Mouse (Mus musculus) retina, adult 2 months (tissue): ENCODE results near the gene Pbdc1.
"Not testable (repeated sequence)": the region's sequence is repeated elsewhere in the genome, so short reads cannot be mapped to it uniquely, and the experiment has no call there.

Experiments used
- DNase-seq: peaks from one replicate; pipeline ENCODE4 v3.0.0-alpha.2; 2012; ENCODE audit warnings: low read depth, low spot score

Gene Pbdc1

DNA sequence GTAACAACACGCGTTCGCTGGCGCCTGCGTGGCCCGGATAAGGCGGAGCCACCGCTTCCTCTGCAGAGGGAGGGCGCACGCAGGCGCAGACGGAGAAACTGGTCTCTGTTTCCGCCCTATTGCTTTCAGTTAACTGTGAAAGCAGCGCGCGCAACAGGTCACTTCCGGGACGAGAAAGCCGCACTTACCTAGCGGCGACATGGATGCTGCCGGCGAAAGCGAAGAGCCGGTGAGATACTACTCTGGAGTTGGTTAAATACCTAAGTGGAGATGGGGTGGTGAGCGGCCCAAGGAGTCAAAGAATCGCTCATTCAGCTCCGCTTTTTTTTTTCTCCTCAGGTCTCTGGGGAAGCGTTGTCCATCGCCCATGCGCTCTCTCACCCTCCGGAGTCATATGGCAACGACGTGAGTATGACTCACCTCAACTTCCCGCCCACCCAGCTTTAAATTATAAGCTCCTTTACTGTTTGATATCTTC lies at the start of gene Pbdc1:
Gene Pbdc1 (plus strand): TSS at position 142 of the 478 bp plus-strand sequence.
- DNase-seq = peak; percentile 82

DNA sequence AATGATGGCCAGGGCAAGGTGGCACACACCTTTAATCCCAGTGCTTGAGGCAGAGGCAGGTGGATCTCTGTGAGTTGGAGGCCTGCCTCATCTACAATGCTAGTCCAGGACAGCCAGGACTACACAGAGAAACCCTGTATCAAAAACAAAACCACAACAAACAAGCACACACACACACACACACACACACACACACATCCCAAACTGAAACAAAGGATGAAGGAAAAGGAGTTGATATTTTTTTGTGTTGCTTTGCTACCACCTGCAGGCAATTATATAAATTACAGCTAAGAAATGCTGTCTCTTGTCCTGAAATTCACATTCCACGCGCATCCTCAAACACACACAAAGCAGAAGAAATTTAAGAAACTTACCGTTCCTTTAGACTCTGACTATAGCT lies 41.9 kb upstream of the Pbdc1 start:
- DNase-seq = no peak

DNA sequence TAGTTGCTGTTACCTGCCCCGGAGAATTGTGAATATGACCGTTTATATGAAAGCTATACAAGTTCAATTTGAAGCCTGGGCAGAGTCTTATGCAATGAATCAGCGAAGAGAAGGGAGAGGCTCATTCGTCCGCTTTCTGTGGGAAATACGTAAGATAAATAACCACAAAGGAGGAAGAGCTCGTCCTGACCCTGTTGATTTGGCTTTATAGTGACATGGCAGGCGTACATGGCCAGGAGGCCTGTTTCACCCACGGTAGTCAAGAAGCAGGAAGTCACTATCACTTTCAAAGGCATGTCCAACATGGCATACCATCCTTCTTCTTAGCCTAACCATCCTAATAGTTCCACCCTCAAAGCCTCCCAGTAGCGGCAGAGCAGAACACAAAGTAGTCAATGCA lies 15.3 kb upstream of the Pbdc1 start:
- DNase-seq = no peak

DNA sequence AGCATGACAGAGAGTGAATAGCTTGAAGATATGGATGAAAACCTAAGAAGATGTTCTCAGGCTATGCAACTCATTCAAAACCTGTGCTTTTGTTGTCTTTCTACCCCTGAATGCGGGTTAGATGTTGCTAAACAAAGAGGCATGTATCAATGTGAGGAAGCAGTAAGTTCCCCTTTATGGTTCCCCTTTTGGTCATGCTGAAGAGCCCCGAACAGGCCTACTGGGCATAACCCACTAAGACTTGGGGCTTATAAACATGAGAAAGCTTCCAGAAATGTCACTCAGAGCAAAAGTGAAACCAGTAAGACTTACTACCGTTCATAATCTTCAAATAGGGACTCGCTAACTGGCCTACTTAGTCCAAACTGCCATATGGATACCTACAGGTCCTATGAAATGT lies 14.8 kb upstream of the Pbdc1 start:
- DNase-seq = no peak

DNA sequence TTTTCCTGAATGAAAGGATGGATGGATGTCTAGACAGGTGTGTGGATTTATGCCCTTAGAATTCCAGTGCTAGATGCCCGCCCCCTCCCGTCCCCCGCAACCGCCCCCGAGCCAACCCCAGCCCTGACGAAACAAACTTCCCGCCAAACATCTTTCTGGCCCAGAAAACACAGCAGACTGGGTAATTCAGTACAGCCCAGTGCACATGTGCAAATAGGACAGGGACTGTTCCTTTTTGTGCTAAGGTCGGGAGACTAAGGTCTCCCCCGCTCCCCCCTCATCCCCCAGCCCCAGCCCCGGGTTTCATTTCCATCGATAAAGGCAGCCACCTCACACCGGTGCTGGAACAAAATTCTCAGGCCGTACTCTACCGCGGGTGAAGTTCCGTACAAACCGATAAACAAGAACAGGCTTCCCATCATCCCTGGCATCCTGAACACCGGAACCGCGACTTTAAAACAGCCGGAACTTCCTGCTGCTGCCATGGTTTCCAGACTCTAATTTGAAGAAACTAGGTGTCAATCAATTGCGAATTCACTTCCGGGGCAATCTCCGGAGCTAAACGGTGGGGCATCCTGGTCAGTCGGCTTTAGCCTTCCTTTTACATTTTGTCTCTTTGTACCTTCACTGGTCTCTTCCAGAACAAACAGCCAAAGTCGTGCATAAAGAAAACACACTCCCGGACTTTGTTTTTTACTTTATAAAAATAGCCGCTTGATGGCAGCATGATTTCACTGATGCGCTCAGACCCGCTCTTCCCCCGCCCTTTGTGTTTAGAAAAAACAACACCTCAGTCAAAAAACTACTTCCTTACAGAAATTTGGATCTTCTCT lies 9.7 kb upstream of the Pbdc1 start:
- peak; percentile 87 for DNase-seq

DNA sequence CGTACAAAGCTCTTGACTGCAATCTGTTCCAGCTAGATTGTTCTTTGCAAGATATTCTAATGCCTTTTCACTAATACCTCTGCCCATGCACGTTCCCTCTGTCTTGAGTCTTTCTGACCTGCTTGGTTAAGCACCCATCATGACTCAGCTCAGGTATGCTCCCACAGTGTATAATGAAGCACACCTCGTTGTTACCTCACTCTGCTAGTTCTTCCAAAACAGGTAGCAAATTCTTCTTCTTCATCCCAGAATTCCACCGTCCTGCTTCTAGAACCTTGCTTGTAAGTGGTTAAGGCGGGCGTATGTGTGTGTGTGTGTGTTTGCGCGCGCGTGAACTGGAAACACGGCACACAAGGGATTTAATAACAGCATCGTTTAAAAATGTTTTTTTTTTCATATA lies 405 bp upstream of the Pbdc1 start:
- DNase-seq = peak; percentile 1

DNA sequence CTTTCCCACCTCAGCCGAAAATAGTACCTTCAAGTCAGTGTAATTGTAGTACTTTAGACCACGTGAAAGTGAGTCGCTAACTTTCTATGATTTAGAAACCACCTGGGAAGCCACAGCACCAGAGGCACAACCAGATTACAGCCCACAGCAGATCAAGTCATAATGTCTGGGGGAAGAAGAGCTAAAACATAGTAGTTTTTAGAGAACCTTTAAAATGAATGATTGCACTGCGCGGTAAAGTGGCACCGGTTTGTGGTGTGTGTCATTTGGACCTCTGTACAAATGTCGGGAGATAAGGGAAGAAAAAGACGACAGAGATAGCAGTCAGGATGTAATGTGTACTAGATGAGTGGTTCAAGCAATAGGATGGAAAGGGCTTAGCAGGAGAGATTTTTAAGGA lies 540 bp downstream of the Pbdc1 start:
- DNase-seq = no peak

DNA sequence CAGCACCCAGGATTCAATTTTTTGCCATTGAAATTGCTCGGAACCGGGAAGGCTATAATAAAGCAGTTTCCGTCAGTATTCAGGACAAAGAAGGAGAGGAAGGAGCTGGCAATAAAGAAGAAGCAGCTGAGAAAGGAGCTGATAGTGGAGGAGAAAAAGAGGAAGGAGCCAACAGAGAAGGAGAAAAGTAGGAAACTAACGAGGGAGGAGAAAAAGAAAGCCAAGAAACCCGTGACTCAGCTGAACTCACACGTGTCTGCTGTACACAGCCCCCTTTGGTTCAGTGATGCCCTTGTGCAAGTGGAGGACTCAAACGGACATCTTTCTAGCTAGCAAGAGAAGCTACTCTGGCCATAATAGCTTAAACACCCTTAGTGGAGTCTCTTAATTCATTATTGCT lies 3.5 kb downstream of the Pbdc1 start:
- not testable (repeated sequence) for DNase-seq

DNA sequence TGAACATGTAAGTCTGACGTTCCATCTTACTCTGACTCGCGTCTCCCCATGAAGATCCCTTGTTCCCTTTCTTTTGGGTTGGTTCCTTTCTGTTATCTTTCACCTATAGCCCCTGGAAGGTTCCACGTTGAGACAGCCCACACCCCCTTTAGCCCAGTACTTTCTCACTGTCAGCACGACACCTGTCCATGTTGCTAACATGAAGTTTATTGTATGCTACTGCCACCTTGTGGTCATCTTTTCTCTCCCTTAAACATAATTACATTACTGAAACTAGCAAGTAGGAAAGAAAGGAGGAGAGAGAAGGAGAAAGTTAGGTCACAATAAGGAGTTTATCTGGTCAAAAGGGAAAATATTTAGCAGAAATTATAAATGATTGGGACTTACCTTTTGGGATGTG lies 24.6 kb downstream of the Pbdc1 start:
- no peak for DNase-seq

DNA sequence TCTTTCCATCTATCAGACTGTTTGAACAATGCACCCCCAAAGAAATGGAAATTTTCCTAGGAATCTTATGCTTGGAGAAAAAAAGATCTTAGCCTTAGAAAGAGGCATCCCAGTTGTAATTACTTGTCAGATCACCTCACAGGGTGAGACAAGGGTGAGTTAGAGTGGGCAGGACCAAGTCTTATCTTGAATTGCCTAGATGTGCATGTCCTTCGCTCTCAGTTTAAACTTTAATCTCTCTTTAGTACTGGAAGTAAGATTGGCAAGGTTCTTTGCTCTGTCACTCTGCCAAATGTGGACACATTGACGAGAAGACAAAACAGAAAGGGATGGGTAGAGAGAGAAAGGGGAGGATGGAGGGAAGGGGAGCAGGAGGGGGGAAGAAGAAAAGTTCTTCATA lies 35.4 kb downstream of the Pbdc1 start:
- DNase-seq = no peak

DNA sequence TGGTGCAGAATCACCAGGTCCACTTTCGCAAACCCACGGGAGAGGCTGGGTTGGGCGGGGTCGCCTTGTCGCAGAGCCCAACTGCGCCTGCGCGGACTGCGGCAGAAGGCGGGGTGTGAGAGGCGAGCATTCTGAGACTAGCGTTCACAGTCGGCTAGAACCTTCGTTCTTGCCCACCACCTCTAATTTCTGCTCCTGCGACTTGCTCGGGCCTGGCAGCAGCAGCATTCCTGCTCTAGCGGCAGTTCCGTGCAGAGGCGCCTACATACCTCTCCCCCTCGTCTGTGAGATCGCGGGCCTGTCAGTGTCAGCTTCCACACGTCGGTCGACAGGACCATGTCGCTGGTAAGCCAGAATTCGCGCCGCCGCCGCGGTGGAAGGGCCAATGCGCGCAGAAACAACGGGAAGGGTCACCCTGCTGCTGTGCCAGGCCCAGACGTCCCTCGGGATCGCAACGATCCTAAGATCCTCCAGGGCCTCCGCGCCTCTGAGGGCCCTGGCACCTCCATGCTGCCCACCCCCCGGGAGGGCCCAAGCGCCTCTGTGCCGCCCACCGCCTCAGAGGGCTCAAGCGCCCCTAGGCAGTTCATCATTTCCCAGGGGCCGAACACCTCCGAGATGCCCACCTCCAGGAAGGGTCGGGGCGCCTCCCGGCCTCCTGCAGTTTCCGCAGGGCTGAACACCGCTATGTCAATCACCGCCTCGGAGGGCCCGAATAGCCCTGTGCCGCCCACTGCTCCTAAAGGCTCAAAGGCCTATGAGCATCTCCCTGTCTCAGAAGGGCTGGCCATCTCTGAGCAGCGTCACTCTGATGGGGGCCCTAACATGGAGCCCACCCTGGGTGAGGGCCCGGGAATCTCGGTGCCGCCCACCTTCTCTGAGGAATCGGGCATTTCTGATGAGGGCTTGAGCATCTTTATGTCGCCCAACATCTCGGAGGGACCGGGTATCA lies 41.0 kb downstream of the Pbdc1 start, which contains the start of gene Magee1:
Gene Magee1 (plus strand): TSS at position 104 of the 952 bp plus-strand sequence.
- peak; percentile 48 for DNase-seq

DNA sequence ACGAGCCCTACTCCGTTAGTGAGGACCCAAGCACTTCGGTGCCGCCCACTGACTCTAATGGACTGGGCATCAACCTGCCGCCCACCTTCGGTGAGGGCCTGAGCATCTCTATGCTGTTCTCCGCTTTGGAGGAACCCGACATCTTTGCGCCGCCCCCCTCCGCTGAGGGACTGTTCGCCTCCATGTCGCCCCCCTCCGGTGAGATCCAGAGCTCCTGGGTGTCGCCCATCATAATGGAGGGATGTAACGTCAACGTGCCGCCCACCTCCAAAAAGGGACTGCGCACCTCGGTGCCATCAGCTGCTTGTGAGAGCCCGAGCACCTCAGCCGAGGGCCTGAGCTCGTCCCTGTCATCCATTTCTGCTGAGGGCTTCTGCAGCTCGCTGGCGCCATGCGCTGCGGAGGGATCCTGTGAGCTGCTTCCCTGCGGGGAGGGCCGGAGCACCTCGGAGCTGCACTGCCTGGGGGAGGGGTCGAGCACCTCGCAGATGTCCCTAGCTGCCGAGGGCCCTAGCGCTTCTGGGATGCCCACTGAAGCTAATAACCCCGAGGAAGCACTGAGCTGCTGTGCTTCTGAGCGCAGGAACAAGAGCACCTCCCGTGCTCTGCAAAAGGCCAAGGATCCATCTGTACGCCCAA lies 41.8 kb downstream of the Pbdc1 start:
- peak; percentile 44 for DNase-seq

DNA sequence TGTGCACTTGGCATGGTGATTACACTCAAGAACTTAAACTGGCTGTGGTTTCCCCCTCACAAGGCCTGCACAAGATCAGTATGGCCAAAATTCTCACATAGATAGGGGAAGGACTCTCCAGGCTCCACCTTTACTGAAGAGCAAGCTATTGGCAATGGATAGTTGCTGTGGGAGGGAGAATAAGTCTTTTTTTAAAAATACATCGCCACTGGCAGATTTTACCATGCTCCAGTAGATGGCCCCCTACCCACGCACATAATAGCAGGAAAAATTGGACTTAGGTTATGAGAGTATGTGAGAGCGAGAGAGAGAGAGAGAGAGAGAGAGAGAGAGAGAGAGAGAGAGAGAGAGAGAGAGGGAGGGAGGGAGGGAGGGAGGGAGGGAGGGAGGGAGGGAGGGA lies 45.3 kb downstream of the Pbdc1 start:
- no peak for DNase-seq

DNA sequence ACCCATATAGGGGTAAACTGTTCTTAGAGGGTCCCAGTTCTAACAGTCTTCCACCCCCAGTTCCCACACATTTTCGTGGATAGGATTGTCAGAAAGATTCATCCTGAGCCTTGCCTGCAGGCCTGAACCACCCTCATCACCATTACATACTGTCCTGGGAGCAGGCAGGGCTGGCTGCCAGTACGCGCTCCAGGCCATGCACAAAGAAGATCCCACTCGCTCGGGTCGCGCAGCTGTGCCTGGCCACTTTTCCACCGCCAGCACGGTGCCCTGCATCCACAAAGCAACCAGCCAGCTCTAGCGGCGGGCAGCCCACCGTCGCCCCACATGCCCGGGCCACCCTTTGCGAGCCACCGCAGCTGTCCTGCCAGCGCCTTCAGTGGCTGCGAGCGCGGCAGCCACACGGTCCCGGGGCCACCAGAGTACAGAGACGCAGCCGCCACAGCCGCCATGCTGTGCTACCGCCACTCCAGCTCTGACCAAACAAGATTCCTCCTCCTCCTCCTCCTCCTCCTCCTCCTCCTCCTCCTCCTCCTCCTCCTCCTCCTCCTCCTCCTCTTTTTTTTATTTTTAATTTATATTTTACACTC lies 72.4 kb downstream of the Pbdc1 start:
- DNase-seq = no peak

DNA sequence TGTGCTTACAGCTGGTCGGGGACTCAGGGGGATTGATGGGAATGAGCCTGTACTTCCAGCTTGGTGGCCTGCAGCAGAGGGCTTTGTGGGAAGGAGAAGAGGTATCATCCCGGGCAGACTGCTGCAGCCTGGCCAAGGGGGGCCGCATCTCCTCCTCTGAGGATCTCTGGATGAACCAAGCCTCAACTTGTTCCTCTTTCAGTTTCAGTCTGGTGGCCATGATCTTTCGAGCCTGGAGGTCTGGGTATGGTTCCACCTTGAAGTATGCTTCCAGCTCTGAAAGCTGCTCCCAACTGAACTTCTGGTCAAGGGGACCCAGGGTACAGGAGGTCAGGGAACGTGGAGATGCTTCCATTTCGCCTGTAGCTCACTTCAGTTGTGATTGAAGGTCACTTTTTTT lies 85.5 kb downstream of the Pbdc1 start:
- DNase-seq = not testable (repeated sequence)
